Mouse (Mus musculus): ENCODE data around the gene Cdh13. TPM values are rescaled to one million over a fixed set of nuclear protein-coding genes. Genes with fewer than 3 reads are reported as not detected.

Cdh13 gene
- polyA plus RNA-seq, 1 experiment, result 18.4 TPM

DNA sequence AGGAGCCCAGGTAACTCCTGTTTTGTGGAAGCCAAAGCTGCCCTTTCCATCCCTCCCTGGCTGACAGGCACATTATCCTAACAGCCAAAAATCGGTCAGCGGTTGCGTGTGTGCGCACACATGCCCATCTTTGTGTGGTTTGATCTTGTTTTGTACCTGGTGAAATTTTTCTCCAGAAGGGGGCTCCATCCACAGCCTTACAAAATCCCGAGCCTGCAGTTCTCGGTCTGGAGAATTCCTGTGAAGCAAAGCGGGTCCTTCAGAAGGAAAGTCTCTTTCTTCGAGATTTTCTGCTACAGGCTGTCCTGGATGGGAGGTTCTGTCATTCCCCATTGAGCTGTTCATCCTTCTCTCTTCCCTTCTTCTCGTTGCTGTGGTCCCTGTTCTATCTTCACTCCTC, 4.0 kb downstream of the Cdh13 start:
- peak; percentile 33 to 38 for DNase-seq
- peaks cover 8% of the 10 kb centered on the region for H3K4me1 ChIP-seq (ENCODE audit: control insufficient read depth, insufficient read depth, low read length)
- TF ChIP-seq CTCF (IDR thresholded peaks at IDR 0.05; ENCODE audit: borderline replicate concordance, insufficient read depth, low read depth, low read length) (peak; percentile 43; the same call in 1 of the 2 replicates), POLR2A (IDR thresholded peaks at IDR 0.05; ENCODE audit: borderline replicate concordance, insufficient read depth, low read length) (no peak)
- H3K4me3 ChIP-seq (replicated peaks; ENCODE audit: insufficient read depth, low read depth, low read length), result no peak overlapping the region
- H3K27ac ChIP-seq (ENCODE audit: insufficient read depth, low read length), result no peak overlapping the region
- no peaks in the 10 kb centered on the region; the same call in 1 of the 2 replicates for H3K27me3 ChIP-seq (ENCODE audit: control insufficient read depth, insufficient read depth, low read length)
- 28% methylated on average over 9 of the region's 9 CpGs for WGBS

DNA sequence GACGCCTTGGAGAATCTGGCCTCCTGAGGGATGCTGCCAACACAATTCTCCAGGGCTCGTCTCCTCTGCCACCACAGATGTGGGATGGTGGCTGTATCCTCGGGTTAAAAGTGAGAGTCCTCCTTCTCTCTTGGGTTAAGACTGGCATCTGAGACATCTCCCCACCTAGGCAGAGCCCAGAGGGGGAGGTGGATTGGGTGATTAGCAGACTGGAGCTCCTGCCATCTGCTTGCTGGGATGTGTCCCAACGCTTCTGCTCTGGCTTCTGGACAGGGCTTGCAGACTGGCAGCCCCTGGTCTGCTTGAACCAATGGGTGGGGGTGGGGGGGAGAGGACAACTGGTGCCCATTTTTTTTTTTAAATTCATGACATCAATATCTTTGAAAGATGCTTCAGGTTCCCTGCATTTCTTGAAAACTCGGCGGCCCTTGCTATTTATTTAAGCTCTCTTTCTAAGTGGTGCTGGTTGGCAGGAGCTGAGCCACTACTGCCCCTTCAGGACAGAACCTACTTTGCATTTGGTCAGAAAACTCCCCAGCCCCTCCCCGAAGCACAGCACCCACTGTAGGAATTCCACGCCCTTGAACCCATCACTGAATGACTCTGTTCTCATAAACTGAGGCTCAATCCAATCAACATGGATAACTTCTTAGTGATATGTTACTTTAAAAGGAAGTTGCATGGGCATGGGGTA, 4.9 kb downstream of the Cdh13 start:
- H3K4me1 ChIP-seq (ENCODE audit: control insufficient read depth, insufficient read depth, low read length), result peaks cover 8% of the 10 kb centered on the region
- 44% methylated on average over 8 of the region's 8 CpGs for WGBS
- H3K4me3 ChIP-seq (replicated peaks; ENCODE audit: insufficient read depth, low read depth, low read length), result no peak overlapping the region
- TF ChIP-seq POLR2A (IDR thresholded peaks at IDR 0.05; ENCODE audit: borderline replicate concordance, insufficient read depth, low read length) (no peak), CTCF (IDR thresholded peaks at IDR 0.05; ENCODE audit: borderline replicate concordance, insufficient read depth, low read depth, low read length) (peak; percentile 13; the same call in 1 of the 2 replicates)
- no peaks in the 10 kb centered on the region; the same call in 1 of the 2 replicates for H3K27me3 ChIP-seq (ENCODE audit: control insufficient read depth, insufficient read depth, low read length)
- DNase-seq, result peak; percentile 22 to 30
- H3K27ac ChIP-seq (ENCODE audit: insufficient read depth, low read length), result no peak overlapping the region

DNA sequence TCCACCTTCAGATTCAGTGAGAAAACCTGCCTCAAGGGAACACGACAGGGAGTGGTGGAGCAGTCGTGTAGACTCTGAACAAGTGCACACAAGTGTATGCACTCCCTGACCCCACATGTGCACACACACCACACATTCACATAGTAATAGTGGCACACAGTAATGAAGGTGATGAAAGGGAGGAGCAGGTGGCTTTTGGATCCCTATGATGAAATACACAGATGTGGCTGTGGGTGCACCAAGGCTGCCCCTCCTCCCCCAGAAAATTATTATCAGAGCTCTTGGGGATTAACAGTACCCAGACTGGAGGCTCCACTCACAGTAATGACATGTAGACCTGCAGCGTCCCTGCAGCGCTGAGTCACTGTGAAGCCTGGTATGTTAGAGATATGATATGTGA, 5.6 kb downstream of the Cdh13 start:
- no peak overlapping the region for H3K27ac ChIP-seq (ENCODE audit: insufficient read depth, low read length)
- TF ChIP-seq CTCF (IDR thresholded peaks at IDR 0.05; ENCODE audit: borderline replicate concordance, insufficient read depth, low read depth, low read length) (no peak), POLR2A (IDR thresholded peaks at IDR 0.05; ENCODE audit: borderline replicate concordance, insufficient read depth, low read length) (no peak)
- no peak for DNase-seq
- H3K4me3 ChIP-seq (replicated peaks; ENCODE audit: insufficient read depth, low read depth, low read length), result no peak overlapping the region
- H3K4me1 ChIP-seq (ENCODE audit: control insufficient read depth, insufficient read depth, low read length), result peaks cover 8% of the 10 kb centered on the region
- WGBS, result 94% methylated on average over 4 of the region's 4 CpGs
- no peaks in the 10 kb centered on the region; the same call in 1 of the 2 replicates for H3K27me3 ChIP-seq (ENCODE audit: control insufficient read depth, insufficient read depth, low read length)

DNA sequence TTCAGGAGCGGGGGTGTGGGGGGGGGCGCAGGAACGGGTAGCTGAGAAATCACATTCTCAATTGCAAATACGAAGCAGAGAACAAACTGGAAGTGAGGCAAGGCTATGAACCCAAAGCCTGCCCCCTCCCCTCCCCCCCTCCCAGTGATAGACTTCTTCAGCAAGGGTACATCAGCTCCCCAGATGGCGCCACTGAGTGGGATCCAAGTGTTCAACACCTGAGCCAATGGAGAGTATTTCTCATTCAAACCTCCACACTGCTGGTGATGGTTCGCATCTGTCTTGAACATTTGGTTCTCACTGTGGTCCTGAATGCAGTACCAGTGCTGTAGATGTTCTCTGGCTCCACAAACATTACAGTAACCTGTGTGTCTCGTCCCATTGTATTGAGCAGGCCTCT, 6.0 kb downstream of the Cdh13 start:
- H3K27me3 ChIP-seq (ENCODE audit: control insufficient read depth, insufficient read depth, low read length), result no peaks in the 10 kb centered on the region; the same call in 1 of the 2 replicates
- no peak for DNase-seq
- H3K4me3 ChIP-seq (replicated peaks; ENCODE audit: insufficient read depth, low read depth, low read length), result no peak overlapping the region
- H3K27ac ChIP-seq (ENCODE audit: insufficient read depth, low read length), result no peak overlapping the region
- 87% methylated on average over 7 of the region's 7 CpGs for WGBS
- peaks cover 8% of the 10 kb centered on the region for H3K4me1 ChIP-seq (ENCODE audit: control insufficient read depth, insufficient read depth, low read length)
- TF ChIP-seq CTCF (IDR thresholded peaks at IDR 0.05; ENCODE audit: borderline replicate concordance, insufficient read depth, low read depth, low read length) (no peak), POLR2A (IDR thresholded peaks at IDR 0.05; ENCODE audit: borderline replicate concordance, insufficient read depth, low read length) (no peak)

DNA sequence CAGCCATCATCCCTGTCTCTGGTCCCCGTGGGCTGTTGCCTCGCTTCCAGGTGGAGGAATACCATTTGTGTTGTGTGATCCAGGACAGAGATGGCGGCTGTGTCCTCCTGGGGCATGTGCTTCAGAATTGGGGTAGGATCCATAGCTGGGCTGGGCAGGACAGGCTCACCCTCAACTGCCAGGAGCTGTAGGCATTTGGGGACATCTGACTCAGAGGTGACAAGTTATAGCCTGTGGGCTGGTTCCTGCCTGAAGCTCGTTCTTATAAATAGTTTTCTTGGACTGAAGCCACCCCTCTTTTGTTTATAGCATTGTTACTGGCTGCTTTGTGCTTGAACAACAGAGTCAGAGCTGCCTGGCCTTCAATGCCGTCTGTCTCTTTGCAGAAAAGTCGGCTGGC, 6.7 kb downstream of the Cdh13 start:
- DNase-seq, result no peak
- no peak overlapping the region for H3K27ac ChIP-seq (ENCODE audit: insufficient read depth, low read length)
- 76% methylated on average over 6 of the region's 6 CpGs for WGBS

DNA sequence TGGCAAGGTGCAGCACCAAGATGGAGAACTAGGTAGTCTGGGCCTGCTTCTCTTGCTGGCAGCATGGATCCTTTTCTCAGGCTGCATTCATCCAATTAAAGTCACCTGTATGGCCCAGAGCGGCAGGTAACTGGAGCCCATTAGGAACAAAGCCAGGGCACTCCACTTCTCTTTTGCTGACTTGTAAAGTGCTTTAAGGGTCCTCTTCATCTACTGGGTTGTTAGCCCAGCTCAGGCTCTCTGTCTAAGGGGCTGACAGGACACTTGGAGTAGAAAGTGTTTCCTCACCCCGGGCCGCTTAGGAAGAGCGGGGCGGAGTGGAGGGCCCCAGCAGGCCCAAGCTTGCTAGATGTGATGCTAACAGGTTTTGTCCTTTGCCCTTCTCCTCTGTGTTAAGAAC, 12.9 kb downstream of the Cdh13 start:
- H3K27me3 ChIP-seq (ENCODE audit: control insufficient read depth, insufficient read depth, low read length), result no peaks in the 10 kb centered on the region
- TF ChIP-seq CTCF (IDR thresholded peaks at IDR 0.05; ENCODE audit: borderline replicate concordance, insufficient read depth, low read depth, low read length) (no peak), POLR2A (IDR thresholded peaks at IDR 0.05; ENCODE audit: borderline replicate concordance, insufficient read depth, low read length) (no peak)
- H3K4me3 ChIP-seq (replicated peaks; ENCODE audit: insufficient read depth, low read depth, low read length), result no peak overlapping the region
- no peak for DNase-seq
- no peak overlapping the region for H3K27ac ChIP-seq (ENCODE audit: insufficient read depth, low read length)
- 100% methylated on average over 5 of the region's 5 CpGs for WGBS
- H3K4me1 ChIP-seq (ENCODE audit: control insufficient read depth, insufficient read depth, low read length), result no peaks in the 10 kb centered on the region

More for the DNA sequence above, 6.7 kb downstream of the Cdh13 start:
- TF ChIP-seq CTCF (IDR thresholded peaks at IDR 0.05; ENCODE audit: borderline replicate concordance, insufficient read depth, low read depth, low read length) (no peak), POLR2A (IDR thresholded peaks at IDR 0.05; ENCODE audit: borderline replicate concordance, insufficient read depth, low read length) (no peak)
- no peaks in the 10 kb centered on the region for H3K27me3 ChIP-seq (ENCODE audit: control insufficient read depth, insufficient read depth, low read length)
- no peak overlapping the region for H3K4me3 ChIP-seq (replicated peaks; ENCODE audit: insufficient read depth, low read depth, low read length)
- peaks cover 8% of the 10 kb centered on the region for H3K4me1 ChIP-seq (ENCODE audit: control insufficient read depth, insufficient read depth, low read length)

DNA sequence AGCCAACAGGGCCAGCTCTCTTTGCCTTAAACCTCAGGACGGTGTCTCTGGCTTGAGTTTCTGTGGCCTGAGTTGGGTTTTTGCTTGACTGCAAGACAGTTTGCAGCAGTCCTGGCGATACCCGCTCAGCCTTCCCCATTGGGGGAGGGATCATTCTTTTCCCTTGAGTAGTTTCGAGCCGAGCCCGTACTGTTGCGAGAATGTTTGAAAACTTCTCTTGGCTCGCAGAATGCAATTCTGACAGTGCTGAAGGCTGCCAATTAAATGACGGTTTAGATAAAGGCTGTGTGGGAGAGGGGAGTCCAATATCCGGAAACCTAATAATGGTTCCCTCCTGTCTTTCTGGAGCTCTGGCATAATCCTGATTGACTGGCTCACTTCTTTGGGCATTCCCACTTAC, 23.4 kb downstream of the Cdh13 start:
- Histone ChIP-seq H3K4me3 (replicated peaks; ENCODE audit: insufficient read depth, low read depth, low read length) (no peak overlapping the region), H3K4me1 (ENCODE audit: control insufficient read depth, insufficient read depth, low read length) (no peaks in the 10 kb centered on the region), H3K27ac (ENCODE audit: insufficient read depth, low read length) (no peak overlapping the region), H3K27me3 (ENCODE audit: control insufficient read depth, insufficient read depth, low read length) (no peaks in the 10 kb centered on the region)
- 47% methylated on average over 10 of the region's 10 CpGs for WGBS
- no peak for DNase-seq
- TF ChIP-seq CTCF (IDR thresholded peaks at IDR 0.05; ENCODE audit: borderline replicate concordance, insufficient read depth, low read depth, low read length), result no peak
- no peak for TF ChIP-seq POLR2A (IDR thresholded peaks at IDR 0.05; ENCODE audit: borderline replicate concordance, insufficient read depth, low read length)

DNA sequence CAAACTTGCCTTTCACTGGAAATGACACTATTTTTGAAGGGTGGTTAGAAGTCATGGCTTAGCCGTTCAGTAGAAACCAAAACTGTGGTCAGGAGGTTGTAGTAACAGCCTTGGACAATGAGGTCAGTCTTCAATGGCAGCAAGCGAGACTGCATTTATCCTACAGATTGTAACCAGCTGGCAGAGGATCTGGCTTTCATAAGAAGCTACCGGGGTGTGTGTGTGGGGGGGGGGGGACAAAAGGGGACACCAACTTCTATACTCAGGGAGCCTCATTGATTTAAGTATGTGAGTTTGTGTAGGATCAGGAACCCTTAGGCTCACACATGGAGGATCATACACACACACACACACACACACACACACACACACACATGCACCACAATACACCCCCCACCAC, 25.6 kb downstream of the Cdh13 start:
- Histone ChIP-seq H3K27me3 (ENCODE audit: control insufficient read depth, insufficient read depth, low read length) (no peaks in the 10 kb centered on the region), H3K27ac (ENCODE audit: insufficient read depth, low read length) (no peak overlapping the region), H3K4me1 (ENCODE audit: control insufficient read depth, insufficient read depth, low read length) (no peaks in the 10 kb centered on the region), H3K4me3 (replicated peaks; ENCODE audit: insufficient read depth, low read depth, low read length) (no peak overlapping the region)
- DNase-seq, result no peak
- WGBS, result 59% methylated on average over 3 of the region's 3 CpGs
- TF ChIP-seq POLR2A (IDR thresholded peaks at IDR 0.05; ENCODE audit: borderline replicate concordance, insufficient read depth, low read length), result no peak
- TF ChIP-seq CTCF (IDR thresholded peaks at IDR 0.05; ENCODE audit: borderline replicate concordance, insufficient read depth, low read depth, low read length), result no peak
